Mouse (Mus musculus) liver, adult (tissue): ENCODE data around the gene Col20a1.

Experiments
- GATA4 ChIP-seq: IDR thresholded peaks from 2 replicates; pipeline ENCODE4 v1.6.1; 2014; ENCODE audit warnings: mild to moderate bottlenecking, low read length; ENCODE audit not compliant: insufficient replicate concordance

Gene Col20a1

GRCm38 (mm10) chr2:180985635-180986034, 700 bp upstream of the Col20a1 start:
- no peak for TF ChIP-seq GATA4

DNA sequence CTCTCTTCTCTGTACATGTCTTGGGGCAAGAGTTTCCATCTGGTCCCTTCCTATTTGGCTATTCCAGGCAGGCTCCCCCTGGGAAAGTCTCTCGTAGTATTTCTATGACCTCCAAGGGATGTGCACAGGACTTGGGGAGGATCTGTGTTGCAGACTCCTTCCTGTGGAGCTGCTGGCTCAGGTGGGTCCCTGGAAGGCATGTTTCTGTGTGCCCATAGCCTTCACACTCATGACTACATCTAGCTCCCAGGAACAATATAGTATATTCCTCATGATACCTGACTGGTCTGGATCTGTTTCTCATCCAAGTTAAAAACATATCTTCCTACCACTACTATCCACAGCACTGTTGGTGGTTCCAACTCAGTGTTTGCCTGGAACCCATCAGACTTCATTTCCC, 666 bp downstream of the Col20a1 start:
- TF ChIP-seq GATA4, result no peak

DNA sequence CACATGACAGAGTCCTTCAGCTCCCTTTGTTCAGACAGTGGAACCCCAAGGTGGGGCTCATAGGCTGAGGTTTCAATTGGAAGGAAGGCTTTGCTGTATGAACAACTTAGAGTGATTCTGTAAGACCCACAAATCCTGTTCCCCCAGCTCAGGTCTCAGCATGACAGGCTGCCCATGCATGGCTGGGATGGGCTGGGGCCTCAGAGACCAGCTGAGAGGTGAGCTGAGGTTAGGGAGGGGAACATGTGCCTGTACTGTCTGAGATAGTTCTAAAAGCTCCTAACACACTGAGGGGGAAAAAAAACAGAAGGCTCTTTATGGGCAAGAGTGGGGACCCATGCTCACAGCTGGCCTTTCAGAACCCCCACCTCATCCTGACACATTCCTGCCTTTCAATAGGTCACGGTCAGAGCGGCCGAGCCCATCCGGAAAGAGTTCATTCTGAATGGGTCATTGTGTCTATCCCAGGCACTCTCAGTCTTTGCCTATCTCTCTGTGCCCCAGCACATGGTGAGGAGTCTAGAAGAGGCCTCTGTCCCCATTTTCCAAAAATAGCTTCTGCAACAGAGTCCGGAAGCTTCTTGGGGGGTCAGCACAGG, 1.2 kb downstream of the Col20a1 start:
- no peak for TF ChIP-seq GATA4

GRCm38 (mm10) chr2:180988347-180988913, 2.1 kb downstream of the Col20a1 start:
- TF ChIP-seq GATA4, result no peak

GRCm38 (mm10) chr2:180988948-180989347, 2.6 kb downstream of the Col20a1 start:
- no peak for TF ChIP-seq GATA4

- TF ChIP-seq GATA4, result no peak
Measured at GRCm38 (mm10) chr2:180990347-180990746, 4.0 kb downstream of the Col20a1 start.

DNA sequence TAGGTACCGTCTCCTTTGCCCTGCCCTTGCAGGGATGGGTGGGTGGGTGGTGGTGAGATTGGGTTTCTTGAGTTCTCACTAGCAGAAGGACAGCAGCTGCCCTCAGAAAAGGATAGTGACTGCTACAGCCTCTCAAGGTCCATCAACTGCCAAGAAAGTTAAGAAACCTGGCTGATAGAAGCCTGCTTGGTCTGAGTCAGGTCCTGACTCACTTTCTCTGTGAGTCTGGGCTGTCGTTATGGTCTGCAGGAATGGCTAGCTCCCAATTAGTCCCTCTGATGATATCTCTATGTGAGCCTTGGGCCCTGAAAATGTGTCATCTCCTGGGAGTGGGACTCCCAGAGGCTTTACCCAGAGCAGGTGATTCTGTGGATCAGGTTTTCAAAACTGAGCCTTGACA, 8.0 kb downstream of the Col20a1 start:
- TF ChIP-seq GATA4, result no peak

- no peak for TF ChIP-seq GATA4
Measured at GRCm38 (mm10) chr2:180995457-180995856, 9.1 kb downstream of the Col20a1 start.

GRCm38 (mm10) chr2:180996436-180996835, 10.1 kb downstream of the Col20a1 start:
- TF ChIP-seq GATA4, result no peak

GRCm38 (mm10) chr2:180996905-180997304, 10.6 kb downstream of the Col20a1 start:
- no peak for TF ChIP-seq GATA4

DNA sequence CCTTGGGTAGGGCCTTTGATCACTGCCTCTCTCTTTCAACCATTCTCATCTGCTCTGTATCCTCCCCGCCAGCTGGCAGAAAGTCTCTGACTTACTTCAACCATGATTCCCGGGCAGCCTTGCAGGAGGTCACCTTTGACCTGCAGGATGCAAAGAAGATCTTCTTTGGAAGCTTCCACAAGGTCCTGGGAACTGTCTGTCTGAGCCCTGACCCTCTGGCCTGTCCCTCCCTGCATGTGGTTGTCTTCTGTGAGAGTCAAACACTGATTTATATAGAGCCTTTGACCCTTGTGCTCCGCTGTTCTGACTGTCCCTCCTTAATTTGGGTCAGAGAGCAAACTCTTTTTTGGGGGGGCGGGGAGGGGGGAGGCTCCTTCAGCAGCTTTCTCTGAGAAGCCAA, 20.7 kb downstream of the Col20a1 start:
- no peak for TF ChIP-seq GATA4

DNA sequence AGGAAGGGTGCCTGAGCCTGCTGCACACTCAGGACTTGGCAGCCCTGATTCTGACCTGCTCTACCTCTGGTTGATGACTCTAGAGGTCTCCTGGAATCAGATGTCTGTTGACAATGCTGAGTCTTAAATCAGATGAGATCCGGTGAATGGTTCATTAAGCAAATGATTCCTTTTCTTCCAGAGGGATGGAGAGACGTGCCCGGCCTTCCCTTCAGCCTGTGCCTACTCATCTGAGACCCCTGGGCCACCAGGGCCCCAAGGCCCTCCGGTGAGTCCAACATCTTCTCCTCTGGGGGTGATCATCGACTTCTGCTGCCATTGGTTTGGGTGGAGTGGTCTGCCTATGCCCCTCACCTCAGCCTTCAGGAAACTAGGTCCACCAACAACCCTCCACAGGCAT, 22.0 kb downstream of the Col20a1 start:
- TF ChIP-seq GATA4, result no peak

DNA sequence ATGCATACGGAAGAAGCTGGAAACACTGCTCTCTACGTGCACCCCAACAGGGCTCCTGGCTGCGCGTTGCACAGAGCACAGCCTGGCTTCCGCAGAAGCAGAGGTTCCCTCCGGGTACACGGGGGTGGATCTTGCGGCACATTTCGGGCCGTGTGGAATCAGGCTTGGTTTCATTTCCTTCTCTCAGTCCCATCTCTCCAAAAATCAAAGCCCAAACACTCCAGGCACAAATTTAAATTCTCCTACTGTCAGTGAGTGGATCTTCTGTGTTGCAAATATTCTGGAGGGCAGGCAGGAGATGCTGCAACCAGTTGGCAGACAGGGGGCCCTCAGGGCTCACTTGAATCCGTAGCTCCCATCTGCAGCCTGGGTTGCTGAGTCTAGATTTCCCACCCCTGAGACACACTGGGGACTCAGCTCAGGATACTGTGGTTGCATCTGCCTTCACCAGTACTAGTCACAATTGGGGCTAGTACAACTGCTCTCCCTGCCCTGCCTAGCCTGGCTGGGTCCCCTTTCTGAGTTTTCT, 45.1 kb downstream of the Col20a1 start:
- TF ChIP-seq GATA4, result no peak

DNA sequence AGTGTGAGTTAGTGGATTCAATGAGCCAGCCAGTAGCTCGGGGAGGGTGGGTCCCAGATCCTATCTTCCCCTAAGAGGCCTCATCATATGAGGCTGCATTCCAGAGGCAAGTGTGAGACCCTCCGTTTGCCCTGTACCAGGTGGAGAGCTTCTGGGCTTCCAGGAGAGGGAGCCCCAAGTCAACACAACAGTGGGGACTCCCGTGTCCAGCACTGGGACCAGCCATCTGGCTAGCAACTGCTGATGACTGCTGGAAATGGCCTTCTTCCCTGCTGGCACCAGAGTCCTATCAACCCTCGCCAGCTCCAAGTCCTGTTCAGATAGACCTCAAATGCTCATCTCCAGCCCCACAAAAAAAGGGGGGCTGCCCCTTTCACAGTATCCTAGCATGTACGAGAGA, 46.1 kb downstream of the Col20a1 start:
- no peak for TF ChIP-seq GATA4

DNA sequence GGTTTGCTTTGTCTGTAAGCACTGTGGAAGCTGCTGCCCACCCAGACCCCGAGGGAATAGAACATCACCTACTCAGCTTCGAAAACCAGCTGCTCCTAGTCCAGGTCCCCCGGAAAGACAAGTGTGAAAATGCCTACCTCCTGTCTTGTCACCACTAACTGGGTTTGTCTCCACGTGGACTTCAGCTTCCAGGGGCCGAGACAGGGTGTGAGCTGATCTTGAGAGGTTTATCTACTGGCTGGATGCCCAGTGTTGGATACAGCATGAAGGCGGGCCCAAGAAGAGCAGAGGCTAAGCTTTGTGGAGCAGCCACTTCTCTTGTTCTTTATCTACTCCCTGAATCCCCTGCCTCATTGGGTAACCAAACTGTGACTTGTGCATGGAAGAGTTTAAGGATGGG, 47.0 kb downstream of the Col20a1 start:
- TF ChIP-seq GATA4, result no peak

- TF ChIP-seq GATA4, result no peak
Measured at GRCm38 (mm10) chr2:181035186-181035585, 48.9 kb downstream of the Col20a1 start.

GRCm38 (mm10) chr2:181036561-181036960, 50.2 kb downstream of the Col20a1 start:
- TF ChIP-seq GATA4, result no peak
